Comparison of ENCODE assay signal across 10 mouse cellular contexts in genomic region chr6:134147596-134148442, GRCm38 (mm10).
A peak's percentile ranks its signal among the peaks of the same experiment; 100 is the strongest.
DNase-seq lines count a peak whose midpoint lies in the region; ATAC-seq and TF ChIP-seq lines count a peak whose summit lies in the region.
"Had no signal": no experiment of that assay in that cellular context is flagged by ENCODE, and none has a peak within 500 bp of the region (broad histone marks: within the 10 kb centered on the region; RNA-seq: fewer than 3 reads in every experiment).

No protein-coding gene starts in this region.

- no peak for DNase-seq in left cerebral cortex, adult 2 months (ENCODE audit: extremely low spot score in 1 of 2, low spot score in 2 of 2)
- no peak for DNase-seq in left cerebral cortex, adult 18-20 months (ENCODE audit: low spot score in 2 of 2)
- peak; percentile 25 for DNase-seq in cerebellum, adult 9-10 months
- no peak for DNase-seq in gastrocnemius, adult 18-20 months (ENCODE audit: low spot score)
- DNase-seq in adrenal gland, postnatal 4 days (ENCODE audit: low spot score in 2 of 2), result no peak
- no peak for DNase-seq in ovary, postnatal 36 days (ENCODE audit: low spot score)

- H3K4me1 ChIP-seq in hindbrain, embryonic 15.5 days (replicated peaks), result peaks cover 17% of the 10 kb centered on the region
- H3K4me1 ChIP-seq in midbrain, embryonic 15.5 days, result peaks cover 29% of the 10 kb centered on the region

- no peak overlapping the region for H3K4me3 ChIP-seq in left cerebral cortex, adult 2 months
- no peak overlapping the region for H3K4me3 ChIP-seq in hindbrain, embryonic 15.5 days
- H3K4me3 ChIP-seq in midbrain, embryonic 15.5 days, result no peak overlapping the region
- H3K4me3 ChIP-seq: erythroblast, embryonic 14.5 days had no signal

- TF ChIP-seq CTCF in left cerebral cortex, adult 2 months (IDR thresholded peaks at IDR 0.05), result no peak

- 0 out of 2 replicates have a peak, but pooled peaks have one; percentile 25 for ATAC-seq in hindbrain, embryonic 15.5 days (ENCODE audit: low FRiP score, low read depth)
- ATAC-seq in midbrain, embryonic 15.5 days (replicated peaks), result peak; percentile 46

- 50% methylated on average over 22 of the region's 22 CpGs for WGBS in hindbrain, embryonic 15.5 days
- 43% methylated on average over 22 of the region's 22 CpGs for WGBS in midbrain, embryonic 15.5 days

- intact Hi-C loops in left cerebral cortex, adult 2 months (cut with DNase I), result no loop called here

- peak overlapping the region; percentile 24; the same call in 1 of the 2 replicates for H3K27ac ChIP-seq in left cerebral cortex, adult 2 months
- no peak overlapping the region for H3K27ac ChIP-seq in hindbrain, embryonic 15.5 days (replicated peaks)
- H3K27ac ChIP-seq in midbrain, embryonic 15.5 days, result peak overlapping the region; percentile 27; the same call in 1 of the 2 replicates

- no peaks in the 10 kb centered on the region for H3K36me3 ChIP-seq in hindbrain, embryonic 15.5 days
- H3K36me3 ChIP-seq in midbrain, embryonic 15.5 days (replicated peaks), result no peaks in the 10 kb centered on the region

- H3K9ac ChIP-seq in hindbrain, embryonic 15.5 days, result no peak overlapping the region
- H3K9ac ChIP-seq in midbrain, embryonic 15.5 days, result no peak overlapping the region

- no peaks in the 10 kb centered on the region for H3K27me3 ChIP-seq in hindbrain, embryonic 15.5 days
- H3K27me3 ChIP-seq in midbrain, embryonic 15.5 days (replicated peaks), result no peaks in the 10 kb centered on the region
- H3K27me3 ChIP-seq: megakaryocyte, embryonic 14.5 days had no signal

- H3K9me3 ChIP-seq in hindbrain, embryonic 15.5 days, result no peaks in the 10 kb centered on the region
- H3K9me3 ChIP-seq in midbrain, embryonic 15.5 days, result no peaks in the 10 kb centered on the region
- H3K9me3 ChIP-seq: megakaryocyte, embryonic 14.5 days had no signal

- H3K4me2 ChIP-seq in hindbrain, embryonic 15.5 days, result no peak overlapping the region
- H3K4me2 ChIP-seq in midbrain, embryonic 15.5 days, result no peak overlapping the region
